In genomic region chr14:33371248-33371647, GRCm38 (mm10) we compare ENCODE assay signal across 8 mouse cellular contexts.
DNase-seq lines count a peak whose midpoint lies in the region; ATAC-seq and TF ChIP-seq lines count a peak whose summit lies in the region.

No protein-coding gene starts in this region.

- no peak overlapping the region for H3K27ac ChIP-seq in forebrain, postnatal 0 days (ENCODE audit: low read depth, low read length)
- no peak overlapping the region for H3K27ac ChIP-seq in hindbrain, embryonic 14.5 days

- H3K4me2 ChIP-seq in forebrain, postnatal 0 days (ENCODE audit: low read depth), result no peak overlapping the region
- no peak overlapping the region for H3K4me2 ChIP-seq in hindbrain, embryonic 14.5 days (replicated peaks)

- no peak overlapping the region for H3K9ac ChIP-seq in forebrain, postnatal 0 days
- H3K9ac ChIP-seq in hindbrain, embryonic 14.5 days, result no peak overlapping the region

- peaks cover 7% of the 10 kb centered on the region; the same call in 1 of the 2 replicates for H3K36me3 ChIP-seq in forebrain, postnatal 0 days (ENCODE audit: insufficient read depth)
- no peaks in the 10 kb centered on the region for H3K36me3 ChIP-seq in hindbrain, embryonic 14.5 days (replicated peaks; ENCODE audit: control insufficient read depth, insufficient read depth)

- H3K9me3 ChIP-seq in forebrain, postnatal 0 days (ENCODE audit: low read length), result no peaks in the 10 kb centered on the region
- no peaks in the 10 kb centered on the region for H3K9me3 ChIP-seq in hindbrain, embryonic 14.5 days (ENCODE audit: control insufficient read depth, low read length)

- no peaks in the 10 kb centered on the region for H3K27me3 ChIP-seq in forebrain, postnatal 0 days (ENCODE audit: insufficient read depth, low read length)
- H3K27me3 ChIP-seq in hindbrain, embryonic 14.5 days (ENCODE audit: control insufficient read depth, insufficient read depth, low read length), result no peaks in the 10 kb centered on the region

- no peaks in the 10 kb centered on the region for H3K4me1 ChIP-seq in forebrain, postnatal 0 days (ENCODE audit: insufficient read depth)
- 0 out of 2 replicates have a peak, but pooled peaks cover 19% of the 10 kb centered on the region for H3K4me1 ChIP-seq in hindbrain, embryonic 14.5 days (replicated peaks; ENCODE audit: control insufficient read depth, insufficient read depth, low read length)

- WGBS in forebrain, postnatal 0 days, result 23% methylated on average over 3 of the region's 3 CpGs
- 20% methylated on average over 3 of the region's 3 CpGs for WGBS in hindbrain, embryonic 14.5 days

- TF ChIP-seq CTCF in forebrain, postnatal 0 days (IDR thresholded peaks at IDR 0.05; ENCODE audit: low read depth), result peak; percentile 92

- intact Hi-C loops in heart, postnatal 25 days (cut with DNase I), result loop anchor here (2.0 to 5.0 kb wide), 2 partner anchors 54 to 159 kb away; partner anchors contain the start of gene Arhgap22

- peak; percentile 62 to 68 for DNase-seq in heart, adult 18-20 months
- no peak for DNase-seq in heart, postnatal 25 days (ENCODE audit: low spot score)
- peak; percentile 59 for DNase-seq in cerebellum, adult 8-10 months
- DNase-seq in forebrain, postnatal 0 days, result peak; percentile 80
- peak; percentile 77 for DNase-seq in hindbrain, embryonic 14.5 days (ENCODE audit: low spot score)
- DNase-seq in layer of hippocampus, postnatal 14 days (ENCODE audit: low spot score in 2 of 2), result peak; percentile 63 to 82
- DNase-seq in right cerebral cortex, postnatal 14 days, result peak; percentile 75

- ATAC-seq in forebrain, postnatal 0 days, result peak; percentile 67
- peak; percentile 61 for ATAC-seq in hindbrain, embryonic 14.5 days (ENCODE audit: low FRiP score)
- ATAC-seq in megakaryocyte progenitor cell, adult 5-6 weeks (replicated peaks; ENCODE audit: poor library complexity), result peak; percentile 85

- H3K4me3 ChIP-seq in forebrain, postnatal 0 days (ENCODE audit: low read depth, low read length), result no peak overlapping the region
- no peak overlapping the region for H3K4me3 ChIP-seq in hindbrain, embryonic 14.5 days (replicated peaks; ENCODE audit: low read length)
